Mouse (Mus musculus) stomach, postnatal 0 days (tissue): ENCODE measurements at regions not wholly inside any gene's neighbourhood (a gene's known extent, or its start where the extent isn't known, plus 50 kb on each side); places are given as distances from the start of the nearest gene placed in this dataset.

Experiments used
- CTCF ChIP-seq: IDR thresholded peaks from 2 replicates; pipeline ENCODE4 v1.5.1; 2016; ENCODE audit warnings: antibody characterized with exemption, low read depth, mild to moderate bottlenecking, moderate library complexity
- EP300 ChIP-seq: optimal IDR thresholded peaks from 2 replicates; pipeline ENCODE3; 2016; ENCODE audit warnings: antibody characterized with exemption

DNA sequence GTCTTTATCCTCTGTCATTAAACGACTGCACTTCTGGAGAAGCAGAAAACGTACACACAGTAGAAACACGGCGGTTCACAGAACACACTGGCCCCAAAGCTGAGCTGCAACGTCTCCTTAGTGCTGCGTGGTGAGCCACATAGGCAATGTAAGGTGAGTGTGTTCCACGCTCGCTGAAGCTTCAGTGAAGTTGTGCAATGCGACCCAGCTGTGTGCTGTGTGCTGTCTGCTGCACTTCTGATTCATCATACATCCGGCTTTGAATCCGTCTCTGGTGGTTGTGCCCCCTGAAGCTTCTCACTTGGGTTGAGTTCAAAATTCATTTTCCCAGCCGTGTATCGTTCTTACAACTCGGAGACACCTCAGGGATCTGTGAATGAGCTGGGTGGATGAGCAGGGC is 250.6 kb downstream of the Uaca start:
- TF ChIP-seq CTCF (no peak), EP300 (no peak)
